Mouse (Mus musculus): ENCODE measurements at regions not wholly inside any gene's neighbourhood (a gene's known extent, or its start where the extent isn't known, plus 50 kb on each side); places are given as distances from the start of the nearest gene placed in this dataset.

DNA sequence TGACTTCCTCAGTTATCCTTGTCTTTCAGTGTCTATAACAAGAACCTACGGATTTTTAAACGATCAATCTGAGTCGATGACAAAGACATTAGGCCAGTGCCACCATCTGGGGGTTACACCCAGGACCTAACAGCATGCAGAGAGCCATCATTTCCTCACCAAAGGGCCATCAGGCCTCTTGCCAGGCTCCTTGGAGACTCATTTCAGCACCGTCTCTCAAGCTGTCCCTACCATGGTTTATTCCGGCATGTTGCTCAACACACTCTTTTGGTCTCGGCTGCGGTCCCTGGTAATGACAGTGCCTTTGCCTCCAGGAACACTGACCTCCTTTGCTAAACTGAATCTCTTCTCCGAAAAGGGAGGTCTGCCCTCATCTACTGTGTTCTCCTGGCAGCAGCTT, 144.4 kb upstream of the Gm15217 start:
- no peaks in the 10 kb centered on the region for H3K79me2 ChIP-seq (ENCODE audit: control insufficient read depth, insufficient read depth)
- no peak overlapping the region for H3K4me3 ChIP-seq (ENCODE audit: insufficient read depth, poor library complexity, severe bottlenecking)
- TF ChIP-seq USF1 (IDR thresholded peaks at IDR 0.05; ENCODE audit: low read depth) (no peak), MYOG (IDR thresholded peaks at IDR 0.05; ENCODE audit: control insufficient read depth, extremely low read depth, insufficient read length) (no peak), MYOD1 (IDR thresholded peaks at IDR 0.05; ENCODE audit: control insufficient read depth, insufficient read length, low read depth) (no peak), FOSL1 (IDR thresholded peaks at IDR 0.05; ENCODE audit: insufficient read depth, low read length, poor library complexity, severe bottlenecking) (no peak), CTCF (IDR thresholded peaks at IDR 0.05; ENCODE audit: control insufficient read depth, insufficient read depth, insufficient read length) (no peak), MAX (IDR thresholded peaks at IDR 0.05) (no peak), CEBPB (IDR thresholded peaks at IDR 0.05; ENCODE audit: low read depth) (no peak)
- no peaks in the 10 kb centered on the region for H3K79me3 ChIP-seq (ENCODE audit: low read depth)
- H3ac ChIP-seq (ENCODE audit: control insufficient read depth, insufficient read length, low read depth), result no peak overlapping the region
- H3K36me3 ChIP-seq (ENCODE audit: control insufficient read depth, insufficient read depth), result no peaks in the 10 kb centered on the region
- no peaks in the 10 kb centered on the region for H3K27me3 ChIP-seq (ENCODE audit: control insufficient read depth, insufficient read depth, insufficient read length)

DNA sequence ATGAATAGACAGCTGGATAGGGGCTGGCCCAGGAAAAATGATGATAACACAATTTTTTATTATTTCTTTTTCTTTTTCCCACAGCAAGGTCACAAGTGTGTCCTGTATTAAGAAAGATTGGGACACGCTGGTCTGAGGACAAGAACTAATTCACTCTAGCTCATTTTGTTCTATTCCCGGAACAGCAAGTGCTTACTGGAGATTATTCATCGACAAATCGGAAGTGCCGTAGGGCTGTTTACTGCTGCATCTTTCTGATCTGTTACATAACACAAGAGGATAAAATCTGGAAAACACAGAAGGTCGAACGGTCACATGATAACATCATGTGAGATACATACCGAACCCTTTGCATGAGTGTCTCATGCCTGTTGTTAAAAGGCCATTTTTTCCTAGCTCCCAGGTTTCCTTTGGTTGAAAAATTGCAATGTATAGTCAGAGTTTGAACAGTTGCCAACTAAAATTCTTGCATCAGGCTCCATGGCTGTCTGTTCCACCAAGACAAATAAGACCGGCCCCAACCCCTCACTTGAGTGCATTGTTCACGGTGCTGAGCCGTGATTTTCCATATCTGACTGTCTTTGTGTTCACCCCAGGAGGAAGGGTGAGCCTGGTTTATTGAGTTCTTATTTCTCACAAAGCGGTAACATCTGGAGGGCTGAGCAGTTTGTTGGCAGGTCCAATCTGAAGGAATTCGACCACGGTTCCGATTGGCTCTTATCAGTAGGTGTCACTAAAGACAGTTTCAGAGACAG, 139.0 kb upstream of the Gm15217 start:
- no peaks in the 10 kb centered on the region for H3K79me3 ChIP-seq (ENCODE audit: low read depth)
- no peaks in the 10 kb centered on the region for H3K36me3 ChIP-seq (ENCODE audit: control insufficient read depth, insufficient read depth)
- TF ChIP-seq FOSL1 (IDR thresholded peaks at IDR 0.05; ENCODE audit: insufficient read depth, low read length, poor library complexity, severe bottlenecking), result no peak
- TF ChIP-seq MYOG (IDR thresholded peaks at IDR 0.05; ENCODE audit: control insufficient read depth, extremely low read depth, insufficient read length), result no peak
- no peak for TF ChIP-seq CTCF (IDR thresholded peaks at IDR 0.05; ENCODE audit: control insufficient read depth, insufficient read depth, insufficient read length)
- TF ChIP-seq MAX (IDR thresholded peaks at IDR 0.05), result no peak
- TF ChIP-seq CEBPB (IDR thresholded peaks at IDR 0.05; ENCODE audit: low read depth), result no peak
- TF ChIP-seq MYOD1 (IDR thresholded peaks at IDR 0.05; ENCODE audit: control insufficient read depth, insufficient read length, low read depth), result no peak
- TF ChIP-seq USF1 (IDR thresholded peaks at IDR 0.05; ENCODE audit: low read depth), result no peak
- no peak overlapping the region for H3K4me3 ChIP-seq (ENCODE audit: insufficient read depth, poor library complexity, severe bottlenecking)
- no peak overlapping the region for H3ac ChIP-seq (ENCODE audit: control insufficient read depth, insufficient read length, low read depth)
- no peaks in the 10 kb centered on the region for H3K79me2 ChIP-seq (ENCODE audit: control insufficient read depth, insufficient read depth)
- H3K27me3 ChIP-seq (ENCODE audit: control insufficient read depth, insufficient read depth, insufficient read length), result no peaks in the 10 kb centered on the region

DNA sequence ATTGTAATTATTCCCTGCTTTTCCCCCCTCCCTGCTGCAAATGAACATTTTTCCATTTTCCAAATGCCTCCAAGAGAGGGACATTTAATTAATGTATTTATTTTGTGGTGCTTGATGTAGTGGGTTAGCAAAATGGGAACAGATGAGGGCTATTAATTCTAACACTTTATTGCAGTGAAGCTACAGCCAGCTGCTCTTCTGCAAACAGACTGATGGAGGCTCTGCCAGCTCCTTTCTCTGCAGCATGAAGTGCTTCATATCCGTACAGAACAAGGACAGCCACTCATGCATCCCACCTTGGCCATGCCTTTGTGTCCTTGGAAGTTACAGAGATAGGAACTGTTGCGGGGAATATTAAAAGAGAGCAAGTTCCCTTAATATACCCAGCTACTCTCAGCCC, 138.3 kb upstream of the Gm15217 start:
- TF ChIP-seq MAX (IDR thresholded peaks at IDR 0.05), result no peak
- no peak for TF ChIP-seq MYOD1 (IDR thresholded peaks at IDR 0.05; ENCODE audit: control insufficient read depth, insufficient read length, low read depth)
- no peak for TF ChIP-seq FOSL1 (IDR thresholded peaks at IDR 0.05; ENCODE audit: insufficient read depth, low read length, poor library complexity, severe bottlenecking)
- no peak for TF ChIP-seq MYOG (IDR thresholded peaks at IDR 0.05; ENCODE audit: control insufficient read depth, extremely low read depth, insufficient read length)
- TF ChIP-seq CEBPB (IDR thresholded peaks at IDR 0.05; ENCODE audit: low read depth), result no peak
- no peak for TF ChIP-seq CTCF (IDR thresholded peaks at IDR 0.05; ENCODE audit: control insufficient read depth, insufficient read depth, insufficient read length)
- no peak for TF ChIP-seq USF1 (IDR thresholded peaks at IDR 0.05; ENCODE audit: low read depth)
- no peaks in the 10 kb centered on the region for H3K79me2 ChIP-seq (ENCODE audit: control insufficient read depth, insufficient read depth)
- no peaks in the 10 kb centered on the region for H3K36me3 ChIP-seq (ENCODE audit: control insufficient read depth, insufficient read depth)
- no peak overlapping the region for H3K4me3 ChIP-seq (ENCODE audit: insufficient read depth, poor library complexity, severe bottlenecking)
- no peaks in the 10 kb centered on the region for H3K79me3 ChIP-seq (ENCODE audit: low read depth)
- H3ac ChIP-seq (ENCODE audit: control insufficient read depth, insufficient read length, low read depth), result no peak overlapping the region
- H3K27me3 ChIP-seq (ENCODE audit: control insufficient read depth, insufficient read depth, insufficient read length), result no peaks in the 10 kb centered on the region

DNA sequence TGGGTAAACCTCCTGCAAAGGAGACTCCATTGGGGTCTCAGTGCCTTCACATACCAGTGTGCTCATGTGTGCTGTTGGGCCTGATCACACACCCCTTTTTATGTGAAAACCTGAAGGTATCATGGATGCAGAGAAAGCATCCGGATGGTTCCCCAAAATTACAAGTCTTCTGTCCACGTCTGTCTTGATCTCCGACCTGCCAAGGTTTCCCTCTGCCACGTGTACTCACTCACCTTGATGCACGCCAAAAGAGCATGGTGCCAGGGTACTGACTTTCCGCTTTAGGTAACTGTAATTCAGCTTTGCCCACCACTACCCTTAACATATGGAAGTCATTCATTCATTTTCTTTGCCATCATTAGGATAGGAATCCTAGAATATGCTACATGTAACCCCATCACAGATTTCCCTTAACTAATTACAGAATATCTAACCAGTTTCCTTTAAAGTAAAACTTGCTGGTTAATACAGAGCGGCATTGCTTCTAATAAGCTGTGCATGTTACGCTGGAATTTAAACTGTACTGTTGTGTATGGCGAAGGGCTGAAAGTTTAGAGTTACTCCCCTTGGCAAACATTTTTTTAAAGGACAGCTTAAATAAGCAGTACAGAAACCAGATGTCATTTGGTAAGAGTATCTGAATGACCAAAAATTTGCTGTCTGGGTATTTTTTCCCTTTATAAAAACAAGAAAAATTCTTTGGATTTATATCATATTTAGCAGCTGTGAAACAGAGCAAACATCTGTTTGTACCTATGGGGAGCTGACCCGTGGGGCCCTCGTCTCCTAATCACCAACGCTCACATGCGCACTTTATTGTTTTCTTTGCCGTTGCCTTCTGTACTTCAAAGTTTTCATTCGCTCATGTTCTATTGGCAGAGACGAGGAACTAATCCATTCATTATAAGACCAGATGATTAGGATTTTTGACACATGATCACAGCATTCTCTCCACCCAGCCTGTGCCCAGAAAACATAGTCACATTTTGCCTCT, 131.4 kb upstream of the Gm15217 start:
- no peaks in the 10 kb centered on the region for H3K79me2 ChIP-seq (ENCODE audit: control insufficient read depth, insufficient read depth)
- no peaks in the 10 kb centered on the region for H3K36me3 ChIP-seq (ENCODE audit: control insufficient read depth, insufficient read depth)
- no peak overlapping the region for H3ac ChIP-seq (ENCODE audit: control insufficient read depth, insufficient read length, low read depth)
- TF ChIP-seq CEBPB (IDR thresholded peaks at IDR 0.05; ENCODE audit: low read depth) (no peak), CTCF (IDR thresholded peaks at IDR 0.05; ENCODE audit: control insufficient read depth, insufficient read depth, insufficient read length) (no peak)
- no peak overlapping the region for H3K4me3 ChIP-seq (ENCODE audit: insufficient read depth, poor library complexity, severe bottlenecking)
- H3K79me3 ChIP-seq (ENCODE audit: low read depth), result no peaks in the 10 kb centered on the region
- H3K27me3 ChIP-seq (ENCODE audit: control insufficient read depth, insufficient read depth, insufficient read length), result no peaks in the 10 kb centered on the region

GRCm38 (mm10) chr14:46249141-46249540, 130.1 kb upstream of the Gm15217 start:
- TF ChIP-seq USF1 (IDR thresholded peaks at IDR 0.05; ENCODE audit: low read depth) (no peak), MAX (IDR thresholded peaks at IDR 0.05) (no peak), CEBPB (IDR thresholded peaks at IDR 0.05; ENCODE audit: low read depth) (no peak), CTCF (IDR thresholded peaks at IDR 0.05; ENCODE audit: control insufficient read depth, insufficient read depth, insufficient read length) (no peak), MYOD1 (IDR thresholded peaks at IDR 0.05; ENCODE audit: control insufficient read depth, insufficient read length, low read depth) (no peak), FOSL1 (IDR thresholded peaks at IDR 0.05; ENCODE audit: insufficient read depth, low read length, poor library complexity, severe bottlenecking) (no peak), MYOG (IDR thresholded peaks at IDR 0.05; ENCODE audit: control insufficient read depth, extremely low read depth, insufficient read length) (no peak)
- no peaks in the 10 kb centered on the region for H3K79me2 ChIP-seq (ENCODE audit: control insufficient read depth, insufficient read depth)
- H3K4me3 ChIP-seq (ENCODE audit: insufficient read depth, poor library complexity, severe bottlenecking), result no peak overlapping the region
- H3K36me3 ChIP-seq (ENCODE audit: control insufficient read depth, insufficient read depth), result no peaks in the 10 kb centered on the region
- no peak overlapping the region for H3ac ChIP-seq (ENCODE audit: control insufficient read depth, insufficient read length, low read depth)
- no peaks in the 10 kb centered on the region for H3K79me3 ChIP-seq (ENCODE audit: low read depth)
- H3K27me3 ChIP-seq (ENCODE audit: control insufficient read depth, insufficient read depth, insufficient read length), result no peaks in the 10 kb centered on the region
